Comparison of ENCODE assay signal across 12 mouse cellular contexts in genomic region chr7:29416906-29417305, GRCm38 (mm10).
A peak's percentile ranks its signal among the peaks of the same experiment; 100 is the strongest.
DNase-seq lines count a peak whose midpoint lies in the region; ATAC-seq lines count a peak whose summit lies in the region.
"Had no signal": no experiment of that assay in that cellular context is flagged by ENCODE, and none has a peak within 500 bp of the region (broad histone marks: within the 10 kb centered on the region; RNA-seq: fewer than 3 reads in every experiment).

No protein-coding gene starts in this region.

- intact Hi-C loops in heart, postnatal 10 days (cut with DNase I) = no loop called here

- no peak overlapping the region for H3K4me2 ChIP-seq in midbrain, embryonic 16.5 days (ENCODE audit: low read length)
- H3K4me2 ChIP-seq in lung, embryonic 15.5 days = no peak overlapping the region
- H3K4me2 ChIP-seq: liver, embryonic 15.5 days had no signal

- H3K9me3 ChIP-seq in midbrain, embryonic 10.5 days (replicated peaks) = no peaks in the 10 kb centered on the region
- H3K9me3 ChIP-seq in midbrain, embryonic 16.5 days (replicated peaks; ENCODE audit: control insufficient read depth, low read length, poor library complexity, severe bottlenecking) = no peaks in the 10 kb centered on the region
- H3K9me3 ChIP-seq in lung, embryonic 15.5 days = no peaks in the 10 kb centered on the region
- H3K9me3 ChIP-seq: liver, embryonic 15.5 days had no signal

- ATAC-seq in midbrain, embryonic 16.5 days = no peak
- ATAC-seq in lung, embryonic 15.5 days (ENCODE audit: borderline replicate concordance, extremely low read depth, low FRiP score, low TSS enrichment) = peak; percentile 63

- peaks cover 8% of the 10 kb centered on the region; the same call in 1 of the 2 replicates for H3K27me3 ChIP-seq in midbrain, embryonic 10.5 days (ENCODE audit: low read depth, poor library complexity, severe bottlenecking)
- no peaks in the 10 kb centered on the region for H3K27me3 ChIP-seq in midbrain, embryonic 16.5 days (ENCODE audit: control insufficient read depth, insufficient read depth, low read depth, low read length)
- H3K27me3 ChIP-seq in lung, embryonic 15.5 days = no peaks in the 10 kb centered on the region
- H3K27me3 ChIP-seq: liver, embryonic 15.5 days had no signal

- DNase-seq in adrenal gland, postnatal 14 days = peak; percentile 36
- no peak for DNase-seq in adrenal gland, adult 18-20 months (ENCODE audit: low spot score in 2 of 2)
- DNase-seq in midbrain, embryonic 10.5 days (ENCODE audit: low spot score) = no peak
- DNase-seq in ovary, postnatal 10 days (ENCODE audit: low spot score) = no peak
- no peak for DNase-seq in ovary, postnatal 36 days (ENCODE audit: low spot score)
- DNase-seq in heart, postnatal 10 days = no peak
- DNase-seq: cerebellum, adult 9-11 months; kidney, adult 2 months had no signal

- H3K4me1 ChIP-seq in midbrain, embryonic 10.5 days = peaks cover 63% of the 10 kb centered on the region
- H3K4me1 ChIP-seq in midbrain, embryonic 16.5 days (ENCODE audit: control insufficient read depth, insufficient read depth, low read length) = peaks cover 6% of the 10 kb centered on the region; the same call in 1 of the 2 replicates
- H3K4me1 ChIP-seq in lung, embryonic 15.5 days = peaks cover 84% of the 10 kb centered on the region

- H3K27ac ChIP-seq in midbrain, embryonic 10.5 days (replicated peaks) = peak overlapping the region; percentile 43; the same call in 1 of the 2 replicates
- no peak overlapping the region for H3K27ac ChIP-seq in midbrain, embryonic 16.5 days (ENCODE audit: low read length)
- H3K27ac ChIP-seq in lung, embryonic 15.5 days = peak overlapping the region; percentile 91
- H3K27ac ChIP-seq: liver, embryonic 15.5 days had no signal

- no peak overlapping the region for H3K9ac ChIP-seq in midbrain, embryonic 16.5 days (ENCODE audit: low read depth, low read length)
- H3K9ac ChIP-seq in lung, embryonic 15.5 days = no peak overlapping the region
- H3K9ac ChIP-seq: liver, embryonic 15.5 days had no signal

- no peaks in the 10 kb centered on the region for H3K36me3 ChIP-seq in midbrain, embryonic 10.5 days
- no peaks in the 10 kb centered on the region for H3K36me3 ChIP-seq in midbrain, embryonic 16.5 days (ENCODE audit: control insufficient read depth, insufficient read depth, low read length)
- H3K36me3 ChIP-seq in lung, embryonic 15.5 days = no peaks in the 10 kb centered on the region
- H3K36me3 ChIP-seq: liver, embryonic 15.5 days had no signal

- no peak overlapping the region for H3K4me3 ChIP-seq in midbrain, embryonic 10.5 days
- no peak overlapping the region for H3K4me3 ChIP-seq in midbrain, embryonic 16.5 days (ENCODE audit: low read depth, low read length)
- H3K4me3 ChIP-seq in lung, embryonic 15.5 days = no peak overlapping the region
- H3K4me3 ChIP-seq: liver, embryonic 15.5 days; myocyte had no signal

- 57% methylated on average over 2 of the region's 2 CpGs for WGBS in midbrain, embryonic 10.5 days
- WGBS in midbrain, embryonic 16.5 days = 44% methylated on average over 2 of the region's 2 CpGs
- WGBS in lung, embryonic 15.5 days = 39% methylated on average over 2 of the region's 2 CpGs
